Mouse (Mus musculus) cerebellum, adult 2 months (tissue): ENCODE data around the gene Dock1.

Source experiments
- CTCF ChIP-seq: fragments of 200-500 bp; IDR thresholded peaks from 2 replicates; pipeline ENCODE4 v1.5.1; 2011; ENCODE audit warnings: low read depth, mild to moderate bottlenecking, control low read depth, low read length, moderate library complexity, borderline replicate concordance; ENCODE audit not compliant: insufficient read depth
- POLR2A ChIP-seq: fragments of 200-500 bp; IDR thresholded peaks from 2 replicates; pipeline ENCODE4 v1.6.1; 2011; ENCODE audit warnings: low read length, control low read depth, borderline replicate concordance; ENCODE audit not compliant: insufficient read depth

DNA sequence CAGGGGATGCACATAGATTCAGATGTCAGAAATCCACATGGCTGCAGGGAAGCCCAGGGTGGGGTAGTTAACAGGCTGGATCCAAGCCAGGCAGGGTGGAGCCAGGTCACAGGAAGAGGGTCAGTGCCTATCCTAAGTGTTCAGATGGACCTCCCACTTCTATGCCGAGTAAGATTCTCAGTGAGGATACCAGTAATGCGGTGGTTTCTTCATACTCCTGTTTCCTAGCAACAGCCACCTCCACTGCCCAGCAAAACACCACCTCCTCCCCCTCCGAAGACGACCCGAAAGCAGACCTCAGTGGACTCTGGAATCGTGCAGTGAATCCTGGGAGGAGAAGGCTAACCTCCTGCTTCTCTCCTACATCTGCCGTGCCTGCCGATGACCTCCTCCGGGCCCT is 501.8 kb downstream of the Dock1 start:
- TF ChIP-seq POLR2A, result no peak
- no peak for TF ChIP-seq CTCF
